Mouse (Mus musculus): ENCODE measurements around the gene Prl5a1.

Gene Prl5a1

DNA sequence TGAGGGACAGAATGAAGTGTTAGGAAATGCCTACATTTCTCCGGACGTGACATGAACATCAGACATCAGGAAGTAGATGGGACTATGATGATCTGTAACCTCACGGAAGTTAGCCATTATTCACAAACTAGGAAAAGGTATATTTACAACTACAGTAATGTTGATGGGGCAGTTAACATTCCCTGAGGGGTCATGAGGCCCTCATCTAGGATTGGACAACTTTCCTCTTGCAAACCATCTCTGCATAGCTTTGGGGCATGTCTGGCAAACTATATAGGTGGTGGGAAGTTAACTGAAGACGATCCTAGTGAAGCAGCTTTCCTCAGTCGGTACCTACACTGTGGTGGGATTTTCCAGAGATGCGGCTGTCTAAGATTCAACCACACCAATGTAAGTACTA, at the start of gene Prl5a1:
Gene Prl5a1 (plus strand): TSS at position 301 of the 400 bp plus-strand sequence.
- no peak for DNase-seq (ENCODE audit: low spot score)

DNA sequence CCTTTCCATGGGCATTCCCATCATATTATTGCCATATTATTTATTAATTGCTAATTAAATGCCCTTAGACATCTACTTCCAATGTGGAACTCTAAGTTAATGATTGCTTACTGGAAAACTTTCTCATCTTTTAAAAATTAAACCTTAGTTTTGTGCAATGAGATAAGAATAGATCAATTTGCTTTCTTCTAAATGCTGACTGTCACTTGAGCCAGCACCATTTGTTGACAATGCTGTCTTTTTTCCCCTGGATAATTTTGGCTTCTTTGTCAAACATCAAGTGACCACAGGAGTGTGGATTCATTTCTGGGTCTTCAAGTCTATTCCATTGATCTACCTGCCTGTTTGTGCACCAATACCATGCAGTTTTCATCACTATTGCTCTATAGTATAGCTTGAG, 46.1 kb upstream of the Prl5a1 start:
- no peak for DNase-seq (ENCODE audit: low spot score)

DNA sequence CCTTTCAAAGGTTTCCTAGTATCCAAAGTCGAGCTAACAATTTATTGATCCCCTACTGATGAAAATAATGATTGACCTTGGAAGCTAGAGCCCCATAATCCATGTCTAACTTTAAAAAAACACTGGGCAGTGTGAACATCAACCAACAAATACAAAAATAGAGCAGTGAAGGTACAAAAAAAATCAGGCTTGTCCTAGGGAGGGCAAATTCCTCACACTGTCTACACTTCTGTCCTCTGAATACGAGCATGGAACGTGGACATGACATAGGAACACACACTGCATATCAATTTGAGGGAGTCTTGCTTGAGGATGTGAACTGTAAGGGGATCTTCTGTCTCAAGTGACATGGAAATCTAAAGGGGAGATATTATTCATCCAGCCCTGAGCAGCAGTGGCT, 33.7 kb upstream of the Prl5a1 start:
- DNase-seq (ENCODE audit: low spot score) = no peak

DNA sequence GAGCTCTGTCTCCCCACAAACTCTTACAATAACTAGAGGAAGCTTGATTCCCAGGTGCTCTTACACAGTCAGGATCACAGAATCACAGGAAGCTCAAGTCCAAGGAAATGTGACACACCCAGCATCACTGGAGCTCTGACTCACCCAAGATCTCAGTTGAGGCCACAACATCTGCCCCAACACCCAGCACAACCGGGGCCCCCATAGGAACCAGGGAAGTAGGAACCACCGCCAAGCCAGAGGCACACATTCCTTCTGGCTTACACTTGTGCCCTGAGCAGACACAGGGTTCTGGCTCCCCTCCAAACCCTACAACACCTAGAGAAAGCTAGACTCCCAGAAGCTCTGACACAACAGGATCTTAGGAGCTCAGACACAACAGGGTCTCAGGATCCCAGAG, 9.5 kb upstream of the Prl5a1 start:
- DNase-seq (ENCODE audit: low spot score) = no peak

DNA sequence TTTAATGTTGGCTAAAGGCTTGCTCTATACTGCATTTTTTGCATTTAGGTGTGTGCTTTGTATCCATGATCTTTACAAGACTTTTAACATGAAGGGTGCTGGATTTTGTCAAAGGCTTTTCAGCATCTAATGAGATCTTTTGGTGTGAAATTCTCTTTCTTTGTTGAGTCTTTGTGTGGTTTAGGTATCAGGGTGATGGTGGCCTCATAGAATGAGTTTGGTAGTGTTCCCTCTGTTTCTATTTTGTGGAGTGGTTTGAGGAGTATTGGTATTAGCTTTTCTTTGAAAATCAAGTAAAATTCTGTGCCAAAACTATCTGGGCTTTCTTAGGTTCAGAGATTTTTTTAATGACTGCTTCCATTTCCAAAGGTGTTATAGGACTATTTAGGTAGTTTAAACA, 6.5 kb upstream of the Prl5a1 start:
- no peak for DNase-seq (ENCODE audit: low spot score)

All from yolk sac, embryonic 10.5 days (tissue).